Mouse (Mus musculus) thymus, postnatal 10 days (tissue): Measurements from ENCODE around the gene Lsm14b.
A peak's percentile ranks its signal among the peaks of the same experiment; 100 is the strongest.

Experiments
- DNase-seq, 2 experiments: peaks; one replicate each; pipeline ENCODE4 v3.0.0; 2021; ENCODE audit warnings: low spot score in 2 of 2

The Lsm14b gene

GRCm38 (mm10) chr2:180024401-180025098 is at the start of gene Lsm14b:
Gene Lsm14b (plus strand): TSS chr2:180024987.
- DNase-seq, result peak; percentile 99

GRCm38 (mm10) chr2:179975851-179976250 is 48.9 kb upstream of the Lsm14b start:
- DNase-seq, result peak in 1 of 2 experiments; percentile 38

- DNase-seq, result no peak
Observed at GRCm38 (mm10) chr2:179976295-179976627, 48.5 kb upstream of the Lsm14b start.

GRCm38 (mm10) chr2:179976628-179977343 is 48.0 kb upstream of the Lsm14b start, which contains the start of gene Taf4:
Gene Taf4 (minus strand): TSS chr2:179976646.
- DNase-seq, result peak; percentile 80 to 90

DNA sequence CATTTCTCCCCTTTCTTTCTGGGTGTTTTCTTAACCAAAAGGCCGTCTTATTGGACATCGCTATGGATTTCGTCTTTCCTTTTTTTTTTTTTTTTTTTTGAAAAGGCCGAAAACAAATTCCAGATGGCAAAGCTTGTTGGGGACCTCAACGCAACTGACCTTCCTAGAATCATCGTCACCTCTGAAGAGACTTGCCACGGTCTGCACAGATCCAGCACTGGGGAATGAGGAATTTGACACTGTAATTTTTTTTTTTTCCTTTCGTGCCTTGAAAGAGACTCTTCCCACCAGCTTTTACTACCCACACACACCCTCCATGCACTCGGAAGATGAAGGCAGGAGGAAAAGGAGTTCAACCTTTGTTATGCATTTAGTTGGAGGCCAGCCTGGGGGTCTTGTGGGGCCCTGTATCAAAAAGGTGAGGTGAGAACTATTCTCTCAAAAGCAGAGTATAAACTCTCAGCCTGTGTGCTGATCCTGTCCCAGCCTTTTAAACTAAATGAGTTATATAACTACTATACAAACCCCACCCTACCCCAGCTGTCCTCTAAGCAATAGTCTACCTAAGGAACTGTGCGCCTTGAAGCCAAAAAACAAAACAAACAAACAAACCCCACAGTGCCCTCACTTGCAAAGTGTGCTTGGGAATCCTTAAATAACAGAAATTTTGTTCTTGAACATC is 47.3 kb upstream of the Lsm14b start:
- DNase-seq, result no peak

GRCm38 (mm10) chr2:179978250-179978649 is 46.5 kb upstream of the Lsm14b start:
- DNase-seq, result no peak

- DNase-seq, result no peak
Observed at GRCm38 (mm10) chr2:179979836-179980235, 45.0 kb upstream of the Lsm14b start.

GRCm38 (mm10) chr2:179980616-179981015 is 44.2 kb upstream of the Lsm14b start:
- DNase-seq, result no peak

GRCm38 (mm10) chr2:179982715-179983114 is 42.1 kb upstream of the Lsm14b start:
- no peak for DNase-seq

- DNase-seq, result no peak
Observed at GRCm38 (mm10) chr2:179984830-179985229, 40.0 kb upstream of the Lsm14b start.

GRCm38 (mm10) chr2:179985695-179986094 is 39.1 kb upstream of the Lsm14b start:
- no peak for DNase-seq

GRCm38 (mm10) chr2:179986437-179987022 is 38.3 kb upstream of the Lsm14b start:
- no peak for DNase-seq

GRCm38 (mm10) chr2:179989098-179989497 is 35.7 kb upstream of the Lsm14b start:
- no peak for DNase-seq

- no peak for DNase-seq
Observed at GRCm38 (mm10) chr2:179993071-179993470, 31.7 kb upstream of the Lsm14b start.

DNA sequence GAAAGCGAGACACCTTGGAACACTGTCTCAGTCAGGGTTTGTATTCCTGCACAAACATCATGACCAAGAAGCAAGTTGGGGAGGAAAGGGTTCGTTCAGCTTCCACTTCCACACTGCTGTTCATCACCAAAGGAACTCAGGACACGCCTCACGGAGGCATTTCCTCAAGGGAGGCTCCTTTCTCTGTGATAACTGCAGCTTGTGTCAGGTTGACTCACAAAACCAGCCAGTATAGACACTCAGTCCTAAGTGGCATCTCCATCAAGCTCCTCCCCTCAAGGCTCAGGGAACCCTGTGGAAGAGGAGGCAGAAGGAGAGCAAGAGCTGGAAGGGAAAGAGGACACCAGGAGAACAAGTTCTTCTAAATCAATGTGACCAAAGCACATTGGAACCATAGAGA is 26.4 kb upstream of the Lsm14b start:
- DNase-seq, result no peak

DNA sequence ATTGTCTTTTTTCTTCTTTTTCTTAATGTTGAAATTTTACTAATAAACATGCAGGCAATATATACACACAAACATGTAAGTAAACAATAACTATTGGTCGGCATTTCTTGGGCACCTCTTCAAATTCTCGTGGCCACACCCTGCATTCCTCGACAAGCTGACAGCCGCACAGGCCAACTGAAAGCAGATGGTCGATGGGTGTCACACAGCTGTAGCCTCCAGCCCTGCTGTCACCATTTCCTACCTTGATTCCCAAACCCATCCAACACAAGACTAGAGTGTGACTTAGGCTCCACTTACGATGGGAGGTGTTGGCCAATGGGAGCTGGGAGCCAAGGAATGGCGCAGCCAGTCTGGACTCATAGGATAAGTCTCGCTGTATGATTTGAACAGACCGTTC is 23.2 kb upstream of the Lsm14b start:
- DNase-seq, result no peak

GRCm38 (mm10) chr2:180005656-180006351 is 19.0 kb upstream of the Lsm14b start:
- DNase-seq, result no peak

- DNase-seq, result no peak
Observed at GRCm38 (mm10) chr2:180006352-180007017, 18.3 kb upstream of the Lsm14b start.

GRCm38 (mm10) chr2:180010686-180011085 is 14.1 kb upstream of the Lsm14b start:
- DNase-seq, result no peak

DNA sequence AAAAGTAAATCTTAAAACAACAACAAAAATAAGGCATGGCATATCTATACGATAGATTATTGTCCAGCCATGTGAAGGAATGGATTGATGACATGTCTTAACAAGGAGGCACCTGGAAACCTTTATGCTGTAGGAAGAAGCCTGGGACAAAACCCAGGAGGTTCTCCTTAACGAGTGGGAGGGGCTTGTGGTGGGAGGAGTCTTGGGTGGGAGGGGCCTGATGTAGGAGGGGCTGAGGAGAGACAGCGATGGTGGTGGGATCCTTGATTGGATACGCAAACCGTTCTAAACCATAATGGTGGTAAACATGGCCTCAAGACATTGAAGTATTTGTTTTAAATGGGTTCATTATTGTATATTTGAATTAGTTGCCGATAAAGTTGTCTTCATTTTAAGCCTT is 13.4 kb upstream of the Lsm14b start:
- no peak for DNase-seq

GRCm38 (mm10) chr2:180013686-180014085 is 11.1 kb upstream of the Lsm14b start:
- no peak for DNase-seq
